Mouse (Mus musculus) stomach, embryonic 16.5 days (tissue): ENCODE data around the gene Mgea5. TPM values are rescaled to one million over a fixed set of nuclear protein-coding genes. Genes with fewer than 3 reads are reported as not detected.
A peak's percentile ranks its signal among the peaks of the same experiment; 100 is the strongest.

Source experiments
- ATAC-seq: fragments of 200-750 bp; cut with Nextera tagmentation; 2 replicates; pipeline ENCODE4 v1.8.0; 2017; ENCODE audit warnings: moderate number of reproducible peaks, moderate TSS enrichment; ENCODE audit not compliant: insufficient read depth, low FRiP score
- H3K27ac ChIP-seq: fragments of 300-500 bp; sonication (generic); 2 replicates; pipeline ENCODE4 v1.5.1; 2014; ENCODE audit warnings: low read length
- H3K27me3 ChIP-seq: fragments of 300-500 bp; sonication (generic); 2 replicates; pipeline ENCODE4 v1.6.1; 2014; ENCODE audit warnings: low read length, control low read depth, mixed read lengths; ENCODE audit not compliant: control insufficient read depth, insufficient read depth
- H3K36me3 ChIP-seq: fragments of 300-500 bp; sonication (generic); 2 replicates; pipeline ENCODE4 v1.6.1; 2014; ENCODE audit warnings: low read length; ENCODE audit not compliant: control insufficient read depth, insufficient read depth
- H3K4me1 ChIP-seq: fragments of 300-500 bp; sonication (generic); 2 replicates; pipeline ENCODE4 v1.6.1; 2014; ENCODE audit warnings: low read length, control low read depth, mixed read lengths; ENCODE audit not compliant: control insufficient read depth, insufficient read depth
- H3K4me2 ChIP-seq: fragments of 300-500 bp; sonication (generic); 2 replicates; pipeline ENCODE4 v1.6.1; 2014; ENCODE audit warnings: low read depth, low read length, mixed read lengths
- H3K4me3 ChIP-seq: fragments of 300-500 bp; sonication (generic); replicated peaks from 2 replicates; pipeline ENCODE4 v1.5.1; 2014; ENCODE audit warnings: mild to moderate bottlenecking, low read length
- H3K9ac ChIP-seq: fragments of 300-500 bp; sonication (generic); 2 replicates; pipeline ENCODE4 v1.6.1; 2014; ENCODE audit warnings: low read length
- H3K9me3 ChIP-seq: fragments of 300-500 bp; sonication (generic); replicated peaks from 2 replicates; pipeline ENCODE4 v1.6.1; 2016; ENCODE audit warnings: low read length, control low read depth; ENCODE audit not compliant: control insufficient read depth
- WGBS: fragments of 180-500 bp; shearing (Covaris S2); extraction: QIAGEN DNeasy Blood & Tissue Kit; methylation state at CpG from one replicate; pipeline ENCODE4 v1.1.7; 2014; 5-methylcytosine and 5-hydroxymethylcytosine counted together
- polyA plus RNA-seq: library from polyadenylated mRNA; unstranded; fragments of >200 nt; fragmentation: Nextera tagmentation; extraction: Ambion mirVana; gene quantifications from 2 replicates; pipeline ENCODE4 v1.2.1, GENCODE M21; 2015

Gene Mgea5
- polyA plus RNA-seq, 1 experiment from 2014 or later, result 40.5 TPM

DNA sequence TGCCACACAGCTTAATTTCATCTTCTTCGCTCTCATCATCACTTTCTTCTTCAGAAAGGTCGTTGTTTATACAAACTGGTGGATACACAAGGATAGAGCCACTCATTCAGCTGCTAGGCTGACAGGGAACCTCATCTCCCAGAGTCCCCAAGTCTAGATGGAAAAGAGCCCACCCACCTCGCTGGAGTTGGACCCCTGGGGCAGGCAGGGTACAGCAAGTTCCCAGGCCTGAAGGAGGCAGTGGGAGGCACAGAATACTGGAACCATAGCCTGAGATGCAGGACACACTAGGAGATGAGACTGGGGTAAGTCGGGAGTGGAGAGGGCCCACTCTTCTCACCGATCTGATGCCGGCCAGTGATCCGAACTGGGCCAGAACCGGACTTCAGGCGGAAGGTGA, 35.4 kb downstream of the Mgea5 start:
- peak overlapping the region; percentile 64 for H3K4me3 ChIP-seq
- no peaks in the 10 kb centered on the region; the same call in 1 of the 2 replicates for H3K36me3 ChIP-seq
- H3K4me2 ChIP-seq, result peak overlapping the region; percentile 88
- H3K27me3 ChIP-seq, result peaks cover 29% of the 10 kb centered on the region
- no peaks in the 10 kb centered on the region for H3K9me3 ChIP-seq
- H3K27ac ChIP-seq, result no peak overlapping the region
- 40% methylated on average over 9 of the region's 9 CpGs for WGBS
- peak overlapping the region; percentile 75 for H3K9ac ChIP-seq
- no peak for ATAC-seq
- H3K4me1 ChIP-seq, result peaks cover 12% of the 10 kb centered on the region

DNA sequence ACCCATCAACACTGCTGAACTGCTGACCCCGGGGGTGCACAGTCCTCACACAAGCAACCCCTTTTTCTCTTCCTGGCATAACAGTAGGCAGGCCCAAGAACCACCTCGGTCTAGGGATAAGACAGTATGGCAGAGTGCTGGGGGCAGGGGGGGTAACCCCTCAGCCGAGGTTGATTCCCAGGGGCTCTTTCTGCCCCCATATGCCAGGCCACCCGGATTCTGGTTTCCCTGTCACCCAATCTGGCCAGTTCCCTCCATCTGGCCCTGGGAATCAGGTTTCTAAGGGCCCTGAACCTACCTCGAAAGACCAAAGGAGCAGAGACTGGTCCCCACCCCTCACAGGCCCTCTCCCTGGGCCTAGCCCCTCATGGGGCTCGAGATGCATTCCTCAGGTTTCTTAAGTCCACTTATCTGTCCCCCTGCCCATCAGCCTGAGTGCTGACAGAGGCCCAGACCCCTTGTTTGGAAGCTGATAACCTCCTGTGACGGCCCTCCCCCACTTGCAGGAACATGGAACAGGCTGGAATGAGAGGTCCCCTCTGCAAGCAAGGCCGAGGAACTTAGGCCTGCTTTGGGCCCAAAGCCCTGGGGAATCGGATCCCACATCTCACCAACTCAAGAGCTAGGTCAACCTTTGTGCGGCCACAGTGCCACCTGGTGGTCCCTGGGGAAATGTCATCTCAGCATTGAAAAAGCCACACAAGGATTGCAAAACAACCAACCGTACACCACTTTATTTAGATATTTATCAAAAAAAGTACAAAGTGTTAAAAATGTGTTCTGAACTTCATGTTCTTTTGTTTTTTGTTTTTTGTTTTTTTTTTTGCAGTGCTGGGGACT, 36.4 kb downstream of the Mgea5 start:
- H3K4me2 ChIP-seq, result no peak overlapping the region
- peaks cover 21% of the 10 kb centered on the region for H3K4me1 ChIP-seq
- no peaks in the 10 kb centered on the region for H3K36me3 ChIP-seq
- H3K9me3 ChIP-seq, result no peaks in the 10 kb centered on the region
- WGBS, result 20% methylated on average over 11 of the region's 11 CpGs
- H3K4me3 ChIP-seq, result no peak overlapping the region
- H3K9ac ChIP-seq, result 0 out of 2 replicates have a peak overlapping the region, but pooled peaks have one; percentile 14
- H3K27ac ChIP-seq, result no peak overlapping the region
- H3K27me3 ChIP-seq, result peaks cover 39% of the 10 kb centered on the region
- no peak for ATAC-seq

DNA sequence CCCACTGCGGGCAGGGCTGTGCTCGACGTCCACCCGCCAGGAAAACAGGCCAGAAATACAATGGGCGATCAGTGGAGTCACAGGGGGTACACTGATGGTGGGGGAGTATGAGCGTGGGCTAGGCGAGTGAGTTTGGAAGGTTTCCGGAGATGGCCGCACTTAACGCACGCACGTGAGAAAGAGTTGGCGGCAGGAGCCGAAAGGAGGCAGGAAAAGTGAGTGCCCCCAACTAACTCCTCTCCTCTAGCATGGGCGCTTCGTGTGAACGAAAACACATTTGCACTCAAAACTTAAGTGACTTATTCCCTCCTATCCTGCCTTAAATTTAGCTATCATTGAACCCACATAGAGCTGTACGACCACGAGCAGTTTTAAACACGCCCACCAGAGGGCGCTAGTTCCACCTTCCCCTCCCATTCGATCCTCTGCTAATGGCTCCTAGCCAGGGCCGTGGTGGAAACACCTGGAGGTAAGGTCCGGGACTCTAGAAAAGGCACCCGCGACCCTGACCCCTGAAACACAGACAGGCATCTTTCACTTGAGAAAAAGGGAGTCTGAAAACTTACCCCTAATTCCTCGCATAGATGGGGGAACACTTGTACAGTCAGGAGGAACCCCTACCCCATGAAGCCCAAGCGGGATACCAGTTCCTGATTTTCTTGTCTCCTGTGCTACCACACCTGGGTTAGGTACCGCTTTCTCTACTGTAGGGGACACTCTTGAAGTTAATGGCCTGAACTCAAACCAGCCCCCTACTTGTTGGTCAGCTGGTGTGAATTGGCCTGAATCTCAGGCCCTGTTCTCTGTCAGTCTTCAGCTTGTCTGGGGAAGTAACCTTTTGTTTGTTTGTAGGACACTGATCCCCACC, 37.2 kb downstream of the Mgea5 start:
- 17% methylated on average over 29 of the region's 29 CpGs for WGBS
- Histone ChIP-seq H3K27ac (no peak overlapping the region), H3K9me3 (no peaks in the 10 kb centered on the region), H3K36me3 (no peaks in the 10 kb centered on the region), H3K27me3 (peaks cover 48% of the 10 kb centered on the region), H3K4me3 (0 out of 2 replicates have a peak overlapping the region, but pooled peaks have one; percentile 2), H3K9ac (no peak overlapping the region), H3K4me2 (0 out of 2 replicates have a peak overlapping the region, but pooled peaks have one; percentile 8), H3K4me1 (peaks cover 28% of the 10 kb centered on the region)
- ATAC-seq, result peak; percentile 24; the same call in 1 of the 2 replicates

DNA sequence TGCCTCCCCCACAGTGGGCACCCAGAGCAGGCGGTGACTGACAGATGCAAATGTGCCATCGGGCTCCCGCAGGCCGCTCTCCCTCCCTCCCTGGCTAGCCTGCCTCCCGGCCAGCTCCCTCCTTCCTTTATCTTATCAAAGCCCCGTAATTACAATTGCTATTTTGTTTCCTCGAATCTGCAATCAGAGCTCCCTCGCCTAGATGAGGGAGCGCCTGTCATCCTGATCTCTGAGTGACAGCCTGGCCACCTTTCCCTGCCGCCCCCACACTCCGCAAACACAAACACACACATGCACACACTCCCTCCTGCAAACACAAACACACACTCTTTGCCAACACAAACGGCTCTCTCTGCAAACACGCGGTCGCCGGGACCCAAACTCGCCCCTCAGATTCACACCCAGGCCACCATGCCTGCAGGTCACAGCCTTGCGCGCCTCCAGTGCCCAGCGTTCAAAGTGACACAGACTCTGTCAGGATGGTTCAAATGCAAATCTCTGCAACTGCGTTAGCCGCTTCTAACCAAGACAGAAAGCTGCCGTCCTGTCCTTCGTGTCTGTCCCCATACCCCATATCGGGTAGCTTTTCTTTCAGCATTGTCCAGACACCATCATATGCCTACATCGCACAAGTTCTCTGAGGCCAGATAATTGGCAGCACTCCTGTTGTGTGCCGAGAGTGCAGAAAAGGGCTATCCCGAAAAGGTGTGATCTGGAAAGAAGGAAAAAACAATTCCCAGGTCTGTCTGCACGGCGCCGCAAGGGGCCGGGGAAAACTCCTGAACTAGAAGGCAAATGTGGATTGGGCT, 38.1 kb downstream of the Mgea5 start:
- H3K4me3 ChIP-seq, result peak overlapping the region; percentile 2; the same call in 1 of the 2 replicates
- H3K27ac ChIP-seq, result no peak overlapping the region
- peaks cover 28% of the 10 kb centered on the region for H3K4me1 ChIP-seq
- H3K27me3 ChIP-seq, result peaks cover 56% of the 10 kb centered on the region
- no peaks in the 10 kb centered on the region for H3K9me3 ChIP-seq
- no peak overlapping the region for H3K9ac ChIP-seq
- whole genome bisulfite sequencing, result 9% methylated on average over 32 of the region's 32 CpGs
- no peak for ATAC-seq
- H3K4me2 ChIP-seq, result 0 out of 2 replicates have a peak overlapping the region, but pooled peaks have one; percentile 8
- H3K36me3 ChIP-seq, result no peaks in the 10 kb centered on the region

DNA sequence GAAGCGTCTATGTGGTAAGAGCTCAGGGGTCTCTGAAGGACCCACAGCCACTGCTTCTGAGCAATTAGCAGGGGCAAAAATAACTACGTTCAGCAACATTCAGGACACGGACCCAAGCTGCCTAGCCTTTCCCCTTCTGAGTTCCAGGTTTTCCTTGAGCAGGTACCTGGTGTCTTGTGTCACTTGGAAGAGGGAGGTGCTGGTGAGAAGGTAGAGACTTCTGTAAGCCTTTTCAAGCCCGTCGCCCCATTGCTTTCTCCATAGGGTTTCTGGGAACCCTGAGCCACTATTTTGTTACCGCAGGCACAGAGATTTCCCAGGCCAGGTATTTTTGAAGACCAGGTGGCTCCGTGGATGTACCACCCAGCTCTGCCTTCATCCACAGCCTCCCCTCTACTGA, 40.0 kb downstream of the Mgea5 start:
- Histone ChIP-seq H3K9me3 (no peaks in the 10 kb centered on the region), H3K4me2 (no peak overlapping the region), H3K27ac (no peak overlapping the region), H3K36me3 (no peaks in the 10 kb centered on the region), H3K4me1 (peaks cover 27% of the 10 kb centered on the region), H3K4me3 (no peak overlapping the region), H3K9ac (no peak overlapping the region), H3K27me3 (peaks cover 73% of the 10 kb centered on the region)
- no peak for ATAC-seq
- WGBS, result 31% methylated on average over 7 of the region's 7 CpGs

DNA sequence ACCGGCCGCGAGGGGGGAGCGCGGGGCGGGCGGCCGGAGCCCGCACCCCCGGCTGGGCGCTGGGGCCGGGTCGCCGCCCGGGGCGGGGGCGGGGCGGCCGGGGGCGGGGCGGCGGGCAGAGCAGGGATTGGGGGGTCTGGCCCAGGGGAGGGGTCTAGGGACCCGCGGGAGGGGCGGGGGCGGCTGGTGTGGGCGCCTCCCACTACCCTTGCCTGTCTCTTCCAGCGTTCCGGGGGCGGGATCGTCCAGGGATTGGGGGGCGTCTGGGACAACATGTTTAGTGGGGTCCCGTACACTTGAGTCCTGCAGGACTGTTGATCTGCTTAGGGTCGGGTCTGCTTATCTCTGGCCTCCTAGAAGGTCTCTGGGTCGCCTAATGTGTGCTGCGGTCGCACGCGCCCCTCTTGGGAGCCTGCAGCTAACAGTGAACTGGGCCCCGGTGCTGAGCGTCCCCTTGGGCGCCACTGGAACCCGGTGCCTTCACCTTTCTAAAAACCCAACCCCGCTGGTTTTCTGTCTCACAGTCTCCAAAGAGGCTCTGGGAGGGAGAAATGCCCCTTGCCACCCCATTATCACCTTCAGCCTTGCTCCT, 40.6 kb downstream of the Mgea5 start:
- H3K9ac ChIP-seq, result peak overlapping the region; percentile 45; the same call in 1 of the 2 replicates
- no peaks in the 10 kb centered on the region for H3K9me3 ChIP-seq
- H3K27ac ChIP-seq, result no peak overlapping the region
- H3K4me1 ChIP-seq, result peaks cover 22% of the 10 kb centered on the region
- H3K36me3 ChIP-seq, result no peaks in the 10 kb centered on the region
- no peak for ATAC-seq
- peaks cover 79% of the 10 kb centered on the region for H3K27me3 ChIP-seq
- H3K4me3 ChIP-seq, result peak overlapping the region; percentile 41
- 4% methylated on average over 24 of the region's 44 CpGs for WGBS
- peak overlapping the region; percentile 67 for H3K4me2 ChIP-seq

DNA sequence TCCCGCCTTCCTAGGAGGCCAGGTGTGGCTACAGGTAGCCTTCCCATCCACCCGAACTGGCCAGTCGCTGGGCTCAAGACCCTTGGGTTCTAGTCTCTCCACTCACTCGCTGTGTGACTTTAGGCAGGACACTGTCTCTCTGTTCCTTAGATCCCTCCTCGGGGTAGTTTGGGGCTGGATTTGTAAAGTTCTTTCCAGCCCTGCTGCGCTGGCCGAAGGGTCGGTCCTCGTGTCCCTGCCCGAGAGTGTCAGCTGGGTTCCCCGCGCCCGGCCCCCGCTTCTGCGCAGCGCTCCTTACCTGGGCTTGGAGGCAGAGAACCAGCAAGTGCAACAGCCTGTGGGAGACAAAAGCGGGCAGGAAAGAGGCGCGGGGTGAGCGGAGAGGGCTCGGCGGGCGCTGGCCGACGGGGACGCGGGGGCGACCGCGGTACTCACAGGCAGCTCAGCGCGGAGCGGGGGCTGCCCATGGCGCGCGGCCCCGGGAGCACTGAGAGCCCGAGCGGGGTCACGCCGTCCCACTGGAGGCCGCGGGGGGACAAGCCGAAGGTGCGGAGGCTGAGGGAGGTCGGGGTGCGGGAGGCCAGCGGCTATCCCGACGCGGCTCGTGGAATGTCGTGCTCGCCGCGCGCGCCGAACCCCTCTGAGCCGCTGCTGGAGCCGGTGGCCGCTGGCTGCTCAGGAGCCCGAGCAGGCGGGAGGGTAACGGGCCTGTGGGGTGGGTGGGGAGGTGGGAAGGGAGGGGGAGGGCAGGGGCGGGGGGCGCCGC, 41.2 kb downstream of the Mgea5 start, which contains the start of gene Fgf8:
Gene Fgf8, minus strand, starts transcription at position 698 of the 766 bp plus-strand sequence.
- no peak within 1 kb of the TSS for H3K27ac ChIP-seq
- no peaks in the 10 kb centered on the region for H3K36me3 ChIP-seq
- H3K27me3 ChIP-seq, result peaks cover 84% of the 10 kb centered on the region
- H3K4me2 ChIP-seq, result peak within 1 kb of the TSS; percentile 67
- no peak for ATAC-seq
- WGBS, result under 1% methylated on average over 57 of the region's 68 CpGs
- H3K4me1 ChIP-seq, result peaks cover 23% of the 10 kb centered on the region
- H3K4me3 ChIP-seq, result peak within 1 kb of the TSS; percentile 41
- H3K9me3 ChIP-seq, result no peaks in the 10 kb centered on the region
- H3K9ac ChIP-seq, result peak within 1 kb of the TSS; percentile 45; the same call in 1 of the 2 replicates
